Mouse (Mus musculus) MEL (cell line): Measurements from ENCODE around the gene Hdhd3. TPM values are rescaled to one million over a fixed set of nuclear protein-coding genes. Genes with fewer than 3 reads are reported as not detected.

Experiments
- DNase-seq: peaks from one replicate; pipeline ENCODE4 v3.0.0; 2011; ENCODE audit warnings: low read depth, low spot score
- H3K27ac ChIP-seq: 2 replicates; pipeline ENCODE4 v1.5.1; 2012; ENCODE audit warnings: low read depth, mild to moderate bottlenecking, control low read depth, low read length, moderate library complexity; ENCODE audit not compliant: control insufficient read depth
- H3K27me3 ChIP-seq, 2 experiments: fragments of 150-350 bp in 1 of 2; sonication (generic) in 1 of 2; 2 replicates each; pipeline ENCODE4 v1.6.1; 2012; ENCODE audit warnings: low read length in 2 of 2, mild to moderate bottlenecking in 2 of 2, improper control_type of control experiment in 1 of 2, moderate library complexity in 1 of 2; ENCODE audit not compliant: insufficient read depth in 2 of 2, control insufficient read depth in 1 of 2
- H3K36me3 ChIP-seq, 2 experiments: 2 replicates each; pipeline ENCODE4 v1.6.1; 2012 to 2014; ENCODE audit warnings: low read length in 2 of 2, improper control_type of control experiment in 1 of 2, inconsistent platforms in 1 of 2, mild to moderate bottlenecking in 1 of 2; ENCODE audit not compliant: insufficient read depth in 2 of 2, control insufficient read depth in 1 of 2
- H3K4me1 ChIP-seq, 2 experiments: fragments of 150-350 bp in 1 of 2; sonication (generic) in 1 of 2; 2 replicates each; pipeline ENCODE4 v1.6.1; 2012; ENCODE audit warnings: low read length in 2 of 2, improper control_type of control experiment in 1 of 2, mild to moderate bottlenecking in 1 of 2; ENCODE audit not compliant: insufficient read depth in 2 of 2, control insufficient read depth in 1 of 2
- H3K4me3 ChIP-seq, 2 experiments: fragments of 150-350 bp in 1 of 2; sonication (generic) in 1 of 2; 2 replicates each; pipeline ENCODE4 v1.5.1; 2012; ENCODE audit warnings: low read depth in 2 of 2, low read length in 2 of 2, mild to moderate bottlenecking in 2 of 2, moderate library complexity in 2 of 2, control low read depth in 1 of 2, improper control_type of control experiment in 1 of 2; ENCODE audit not compliant: control insufficient read depth in 1 of 2, insufficient read depth in 1 of 2
- H3K79me2 ChIP-seq: 2 replicates; pipeline ENCODE4 v1.6.1; 2012; ENCODE audit warnings: mild to moderate bottlenecking, low read length, moderate library complexity; ENCODE audit not compliant: control insufficient read depth, poor library complexity, insufficient read depth
- H3K9ac ChIP-seq: 2 replicates; pipeline ENCODE4 v1.6.1; 2012; ENCODE audit warnings: low read depth, mild to moderate bottlenecking, control low read depth, low read length, moderate library complexity; ENCODE audit not compliant: control insufficient read depth, poor library complexity, severe bottlenecking
- H3K9me3 ChIP-seq: fragments of 150-350 bp; sonication (generic); replicated peaks from 2 replicates; pipeline ENCODE4 v1.6.1; 2012; ENCODE audit warnings: mild to moderate bottlenecking, low read length, improper control_type of control experiment, moderate library complexity; ENCODE audit not compliant: insufficient read depth
- BHLHE40 ChIP-seq: IDR thresholded peaks from 2 replicates; pipeline ENCODE4 v1.6.1; 2012; ENCODE audit warnings: low read depth, mild to moderate bottlenecking, inconsistent platforms, low read length, improper control_type of control experiment, borderline replicate concordance
- CTCF ChIP-seq, 3 experiments: IDR thresholded peaks in 2 of 3; conservative IDR thresholded peaks in 1 of 3; 2 replicates each; pipeline ENCODE4 v1.5.1; 2011 to 2012; ENCODE audit warnings: low read length in 3 of 3, low read depth in 2 of 3, mild to moderate bottlenecking in 2 of 3, improper control_type of control experiment in 1 of 3, inconsistent platforms in 1 of 3, mixed read lengths in 1 of 3, moderate library complexity in 1 of 3; ENCODE audit not compliant: control insufficient read depth in 1 of 3, insufficient read depth in 1 of 3, poor library complexity in 1 of 3, severe bottlenecking in 1 of 3
- E2F4 ChIP-seq: IDR thresholded peaks from 2 replicates; pipeline ENCODE4 v1.6.1; 2011; ENCODE audit warnings: low read depth, low read length, improper control_type of control experiment, borderline replicate concordance
- ELF1 ChIP-seq: IDR thresholded peaks from 2 replicates; pipeline ENCODE4 v1.6.1; 2014; ENCODE audit warnings: low read depth, mild to moderate bottlenecking, inconsistent platforms, low read length, improper control_type of control experiment, moderate library complexity
- EP300 ChIP-seq, 2 experiments: IDR thresholded peaks; 2 replicates each; pipeline ENCODE4 v1.6.1; 2011; ENCODE audit warnings: improper control_type of control experiment in 2 of 2, low read length in 2 of 2, low read depth in 1 of 2, mild to moderate bottlenecking in 1 of 2
- GABPA ChIP-seq: IDR thresholded peaks from 2 replicates; pipeline ENCODE4 v1.6.1; 2012; ENCODE audit warnings: low read depth, mild to moderate bottlenecking, inconsistent platforms, low read length, improper control_type of control experiment, moderate library complexity
- GATA1 ChIP-seq: IDR thresholded peaks from 2 replicates; pipeline ENCODE4 v1.6.1; 2011; ENCODE audit warnings: low read depth, low read length, improper control_type of control experiment
- HCFC1 ChIP-seq: IDR thresholded peaks from 2 replicates; pipeline ENCODE4 v1.6.1; 2012; ENCODE audit warnings: low read depth, mild to moderate bottlenecking, inconsistent platforms, low read length, improper control_type of control experiment, moderate library complexity
- JUND ChIP-seq: IDR thresholded peaks from 2 replicates; pipeline ENCODE4 v1.6.1; 2011; ENCODE audit warnings: low read depth, mild to moderate bottlenecking, improper control_type of control experiment, low read length
- KAT2A ChIP-seq: conservative IDR thresholded peaks from 2 replicates; pipeline ENCODE4 v1.6.1; 2012; ENCODE audit warnings: low read depth, low read length, improper control_type of control experiment, inconsistent platforms
- MAX ChIP-seq: IDR thresholded peaks from 2 replicates; pipeline ENCODE4 v1.6.1; 2011; ENCODE audit warnings: low read length, improper control_type of control experiment
- MYB ChIP-seq: IDR thresholded peaks from 2 replicates; pipeline ENCODE4 v1.6.1; 2011; ENCODE audit warnings: mild to moderate bottlenecking, low read depth, low read length, improper control_type of control experiment
- MYC ChIP-seq: IDR thresholded peaks from 2 replicates; pipeline ENCODE4 v1.6.1; 2011; ENCODE audit warnings: low read depth, mild to moderate bottlenecking, low read length, improper control_type of control experiment, moderate library complexity
- NRF1 ChIP-seq: IDR thresholded peaks from 2 replicates; pipeline ENCODE4 v1.6.1; 2014; ENCODE audit warnings: low read depth, mild to moderate bottlenecking, inconsistent platforms, low read length, improper control_type of control experiment, moderate library complexity; ENCODE audit not compliant: poor library complexity, insufficient read depth, severe bottlenecking
- POLR2A ChIP-seq, 2 experiments: IDR thresholded peaks; 2 replicates each; pipeline ENCODE4 v1.6.1; 2011 to 2012; ENCODE audit warnings: low read length in 2 of 2, mild to moderate bottlenecking in 2 of 2, control low read depth in 1 of 2, improper control_type of control experiment in 1 of 2, low read depth in 1 of 2, moderate library complexity in 1 of 2; ENCODE audit not compliant: control insufficient read depth in 1 of 2, insufficient read depth in 1 of 2, poor library complexity in 1 of 2
- POLR2AphosphoS2 ChIP-seq: IDR thresholded peaks from 2 replicates; pipeline ENCODE4 v1.6.1; 2011; ENCODE audit warnings: low read length, improper control_type of control experiment
- POLR2AphosphoS5 ChIP-seq: IDR thresholded peaks from 2 replicates; pipeline ENCODE4 v1.6.1; 2012; ENCODE audit warnings: low read depth, borderline replicate concordance, mild to moderate bottlenecking, inconsistent platforms, low read length, moderate library complexity, mixed read lengths
- RAD21 ChIP-seq: IDR thresholded peaks from 2 replicates; pipeline ENCODE4 v1.6.1; 2011; ENCODE audit warnings: mild to moderate bottlenecking, low read depth, low read length, improper control_type of control experiment
- RCOR1 ChIP-seq: IDR thresholded peaks from 2 replicates; pipeline ENCODE4 v1.6.1; 2012; ENCODE audit warnings: low read depth, mild to moderate bottlenecking, inconsistent platforms, low read length, improper control_type of control experiment
- SMC3 ChIP-seq: IDR thresholded peaks from 2 replicates; pipeline ENCODE4 v1.6.1; 2011; ENCODE audit warnings: low read depth, low read length, improper control_type of control experiment
- TAL1 ChIP-seq: IDR thresholded peaks from 2 replicates; pipeline ENCODE4 v1.6.1; 2012; ENCODE audit warnings: mild to moderate bottlenecking, inconsistent platforms, low read length, moderate library complexity, mixed read lengths
- TBP ChIP-seq: IDR thresholded peaks from 2 replicates; pipeline ENCODE4 v1.8.0; 2011; ENCODE audit warnings: low read depth, low read length, improper control_type of control experiment
- TCF12 ChIP-seq: IDR thresholded peaks from 2 replicates; pipeline ENCODE4 v1.6.1; 2014; ENCODE audit warnings: low read depth, mild to moderate bottlenecking, inconsistent platforms, low read length, improper control_type of control experiment, moderate library complexity
- USF2 ChIP-seq, 2 experiments: IDR thresholded peaks; 2 replicates each; pipeline ENCODE4 v1.6.1; 2011 to 2012; ENCODE audit warnings: improper control_type of control experiment in 2 of 2, low read length in 2 of 2, borderline replicate concordance in 1 of 2, inconsistent platforms in 1 of 2, low read depth in 1 of 2, mild to moderate bottlenecking in 1 of 2; ENCODE audit not compliant: insufficient read depth in 1 of 2
- ZKSCAN1 ChIP-seq: IDR thresholded peaks from 2 replicates; pipeline ENCODE4 v1.6.1; 2012; ENCODE audit warnings: low read depth, mild to moderate bottlenecking, inconsistent platforms, low read length, improper control_type of control experiment, moderate library complexity
- ZMIZ1 ChIP-seq: IDR thresholded peaks from 2 replicates; pipeline ENCODE4 v1.6.1; 2012; ENCODE audit warnings: low read depth, mild to moderate bottlenecking, inconsistent platforms, low read length, improper control_type of control experiment, moderate library complexity
- ZNF384 ChIP-seq: IDR thresholded peaks from 2 replicates; pipeline ENCODE4 v1.6.1; 2012; ENCODE audit warnings: low read depth, mild to moderate bottlenecking, inconsistent platforms, low read length, improper control_type of control experiment
- polyA plus RNA-seq, 2 experiments: library from polyadenylated mRNA; stranded (reverse) in 1 of 2; unstranded in 1 of 2; fragments of >175 nt in 1 of 2; fragments of >200 nt in 1 of 2; gene quantifications; 2 replicates each; pipeline versions ENCODE4 v1.2.1 to v1.2.4; 2012; ENCODE audit warnings: low replicate concordance in 2 of 2, low read depth in 1 of 2; ENCODE audit not compliant: insufficient read length in 2 of 2, insufficient read depth in 1 of 2, missing spikeins in 1 of 2
- total RNA-seq: library from RNA; depleted of rRNA; stranded (reverse); fragments of 300-350 nt; gene quantifications from 2 replicates; pipeline ENCODE4 v1.2.3, GENCODE M21; 2012

Gene Hdhd3
- total and polyA plus RNA-seq, 3 experiments, result 3.5 to 6.0 TPM; not detected in 1

DNA sequence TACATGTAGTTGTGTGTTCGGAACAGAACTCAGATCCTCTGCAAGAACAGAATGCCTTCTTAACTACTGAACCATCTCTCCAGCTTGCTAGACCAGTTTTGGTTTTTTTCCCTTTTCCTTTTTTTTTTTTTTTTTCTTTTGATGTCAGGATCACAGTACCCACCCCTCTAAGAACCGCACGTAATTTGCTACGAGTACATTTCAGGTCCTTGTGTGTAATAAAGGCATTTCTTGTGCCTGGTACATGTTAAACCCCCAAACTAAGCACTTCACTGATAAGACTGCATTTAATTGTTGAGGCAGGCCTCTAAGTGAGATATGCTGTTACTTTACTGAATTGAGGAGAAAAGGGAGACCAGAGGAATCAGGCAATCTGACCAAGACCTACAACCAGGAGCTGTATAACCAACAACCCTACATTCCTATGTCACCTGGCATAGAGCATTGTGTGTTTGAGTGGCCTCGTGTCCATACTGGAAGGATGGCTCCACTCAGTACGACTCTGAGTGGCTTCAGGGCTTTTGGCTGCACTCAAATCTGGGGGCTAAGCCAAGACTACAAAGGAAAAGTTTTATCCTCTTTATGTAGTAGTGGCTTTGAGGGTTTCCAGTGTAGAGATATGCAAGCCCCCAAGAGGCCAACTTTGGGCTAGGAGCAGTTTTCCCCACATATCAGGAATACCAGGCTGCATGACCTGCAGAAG lies 25.6 kb downstream of the Hdhd3 start:
- Histone ChIP-seq H3K79me2 (no peaks in the 10 kb centered on the region), H3K27me3 (no peaks in the 10 kb centered on the region), H3K9ac (no peak overlapping the region), H3K4me1 (peaks cover 2 to 5% of the 10 kb centered on the region in 2 experiments; a peak in 3 of 4 replicates), H3K27ac (no peak overlapping the region), H3K4me3 (no peak overlapping the region), H3K36me3 (peaks cover 0 to 2% of the 10 kb centered on the region in 2 experiments; a peak in 1 of 4 replicates), H3K9me3 (no peaks in the 10 kb centered on the region)
- no peak for TF ChIP-seq POLR2AphosphoS2
- TF ChIP-seq TCF12, result no peak
- TF ChIP-seq ZNF384, result no peak
- no peak for TF ChIP-seq MYC
- TF ChIP-seq TAL1, result no peak
- no peak for TF ChIP-seq ELF1
- TF ChIP-seq ZKSCAN1, result no peak
- no peak for TF ChIP-seq RAD21
- no peak for TF ChIP-seq POLR2AphosphoS5
- no peak for TF ChIP-seq EP300 (IDR thresholded peaks at IDR 0.05; ENCODE audit: low read depth in 1 of 2, low read length in 2 of 2)
- no peak for TF ChIP-seq GATA1
- TF ChIP-seq GABPA, result no peak
- TF ChIP-seq NRF1, result no peak
- TF ChIP-seq POLR2A (IDR thresholded peaks at IDR 0.05; ENCODE audit: control insufficient read depth in 1 of 2, insufficient read depth in 1 of 2, low read depth in 1 of 2, low read length in 2 of 2, poor library complexity in 1 of 2), result no peak
- DNase-seq, result no peak

DNA sequence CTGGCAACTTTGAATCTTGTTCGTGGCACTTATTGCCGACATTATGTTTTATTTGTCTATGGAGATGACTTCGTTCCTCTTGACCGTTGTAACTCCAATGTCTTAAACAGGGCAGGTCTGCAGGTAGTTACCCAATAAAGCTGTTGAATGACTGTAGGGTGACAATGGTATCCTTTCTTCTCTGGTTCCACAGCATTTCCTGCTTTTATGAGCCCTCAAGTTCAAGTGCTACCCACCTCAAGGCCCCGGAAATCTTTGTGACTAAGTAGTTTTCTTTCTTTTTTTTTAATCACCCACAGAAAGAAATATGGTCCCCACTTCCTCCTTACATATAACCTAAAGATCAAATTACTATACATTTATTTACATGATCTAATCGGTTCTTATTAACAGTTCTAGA lies 27.5 kb downstream of the Hdhd3 start:
- H3K9ac ChIP-seq, result no peak overlapping the region
- H3K36me3 ChIP-seq, result peaks cover 0 to 2% of the 10 kb centered on the region in 2 experiments; a peak in 1 of 4 replicates
- H3K4me3 ChIP-seq, result no peak overlapping the region
- no peak for DNase-seq
- no peaks in the 10 kb centered on the region for H3K27me3 ChIP-seq
- H3K4me1 ChIP-seq, result peaks cover 2 to 3% of the 10 kb centered on the region in 2 experiments; a peak in 3 of 4 replicates
- no peak for TF ChIP-seq E2F4
- TF ChIP-seq ZNF384, result no peak
- no peak for TF ChIP-seq BHLHE40
- TF ChIP-seq SMC3, result no peak
- no peak for TF ChIP-seq HCFC1
- TF ChIP-seq JUND, result no peak
- TF ChIP-seq USF2 (IDR thresholded peaks at IDR 0.05; ENCODE audit: borderline replicate concordance in 1 of 2, insufficient read depth in 1 of 2, low read depth in 1 of 2, low read length in 2 of 2), result no peak
- TF ChIP-seq ZMIZ1, result no peak
- TF ChIP-seq RCOR1, result no peak
- TF ChIP-seq MAX, result no peak
- TF ChIP-seq CTCF (IDR thresholded peaks at IDR 0.05 in 2 of 3, conservative IDR thresholded peaks at IDR 0.05 in 1 of 3; ENCODE audit: control insufficient read depth in 1 of 3, insufficient read depth in 1 of 3, low read depth in 2 of 3, low read length in 3 of 3, poor library complexity in 1 of 3, severe bottlenecking in 1 of 3), result no peak
- no peak for TF ChIP-seq GABPA
- no peak for TF ChIP-seq TBP
- no peak for TF ChIP-seq KAT2A
- TF ChIP-seq MYB, result no peak
- H3K27ac ChIP-seq, result no peak overlapping the region
- H3K9me3 ChIP-seq, result no peaks in the 10 kb centered on the region
- H3K79me2 ChIP-seq, result no peaks in the 10 kb centered on the region
